Mouse (Mus musculus): Measurements from ENCODE around the gene Mapre1. TPM values are rescaled to one million over a fixed set of nuclear protein-coding genes. Genes with fewer than 3 reads are reported as not detected.
A peak's percentile ranks its signal among the peaks of the same experiment; 100 is the strongest.

The Mapre1 gene
- total and polyA plus RNA-seq, 2 experiments from 2014 or later = 75.0 to 354 TPM

- TF ChIP-seq CTCF (IDR thresholded peaks at IDR 0.05; ENCODE audit: low read depth) = no peak
- H3K36me3 ChIP-seq (ENCODE audit: insufficient read depth, low read length) = no peaks in the 10 kb centered on the region
- no peaks in the 10 kb centered on the region for H3K9me3 ChIP-seq (ENCODE audit: low read length)
- WGBS = 77% methylated on average over 4 of the region's 4 CpGs
- no peak overlapping the region for H3K27ac ChIP-seq
- ATAC-seq (no peak), DNase-seq (ENCODE audit: low spot score) (no peak)
- no peaks in the 10 kb centered on the region for H3K27me3 ChIP-seq (ENCODE audit: insufficient read depth, low read length)
- H3K4me3 ChIP-seq (ENCODE audit: low read length) = no peak overlapping the region
- no peaks in the 10 kb centered on the region for H3K4me1 ChIP-seq (ENCODE audit: insufficient read depth, low read length)
- no peak overlapping the region for H3K4me2 ChIP-seq (ENCODE audit: low read depth, low read length)
- H3K9ac ChIP-seq (replicated peaks; ENCODE audit: low read length) = no peak overlapping the region
These were observed 7.0 kb upstream of the Mapre1 start for GRCm38 (mm10) chr2:153734033-153734432.

GRCm38 (mm10) chr2:153741437-153742065 lies 477 bp downstream of the Mapre1 start:
- Histone ChIP-seq H3K36me3 (ENCODE audit: insufficient read depth, low read length) (no peaks in the 10 kb centered on the region), H3K27ac (peak overlapping the region; percentile 97), H3K4me2 (ENCODE audit: low read depth, low read length) (peak overlapping the region; percentile 80), H3K4me3 (ENCODE audit: low read length) (peak overlapping the region; percentile 87), H3K4me1 (ENCODE audit: insufficient read depth, low read length) (peaks cover 20% of the 10 kb centered on the region), H3K27me3 (ENCODE audit: insufficient read depth, low read length) (no peaks in the 10 kb centered on the region), H3K9ac (replicated peaks; ENCODE audit: low read length) (peak overlapping the region; percentile 92), H3K9me3 (ENCODE audit: low read length) (no peaks in the 10 kb centered on the region)
- WGBS = under 1% methylated on average over 42 of the region's 56 CpGs
- ATAC-seq (peak; percentile 83), DNase-seq (ENCODE audit: low spot score) (peak; percentile 85)
- no peak for TF ChIP-seq CTCF (IDR thresholded peaks at IDR 0.05; ENCODE audit: low read depth)

- no peaks in the 10 kb centered on the region for H3K27me3 ChIP-seq (ENCODE audit: insufficient read depth, low read length)
- H3K36me3 ChIP-seq (ENCODE audit: insufficient read depth, low read length) = no peaks in the 10 kb centered on the region
- H3K9me3 ChIP-seq (ENCODE audit: low read length) = no peaks in the 10 kb centered on the region
- no peak for DNase-seq (ENCODE audit: low spot score)
- H3K4me3 ChIP-seq (ENCODE audit: low read length) = no peak overlapping the region
- H3K27ac ChIP-seq = no peak overlapping the region
- H3K4me1 ChIP-seq (ENCODE audit: insufficient read depth, low read length) = peaks cover 5% of the 10 kb centered on the region
- ATAC-seq = no peak
- no peak for TF ChIP-seq CTCF (IDR thresholded peaks at IDR 0.05; ENCODE audit: low read depth)
- H3K9ac ChIP-seq (replicated peaks; ENCODE audit: low read length) = no peak overlapping the region
- H3K4me2 ChIP-seq (ENCODE audit: low read depth, low read length) = no peak overlapping the region
These were observed 6.9 kb downstream of the Mapre1 start for GRCm38 (mm10) chr2:153747994-153748393.

- no peaks in the 10 kb centered on the region for H3K27me3 ChIP-seq (ENCODE audit: insufficient read depth, low read length)
- H3K9ac ChIP-seq (replicated peaks; ENCODE audit: low read length) = no peak overlapping the region
- DNase-seq (ENCODE audit: low spot score) = no peak
- no peak for TF ChIP-seq CTCF (IDR thresholded peaks at IDR 0.05; ENCODE audit: low read depth)
- WGBS = 66% methylated on average over 2 of the region's 2 CpGs
- no peak overlapping the region for H3K27ac ChIP-seq
- no peaks in the 10 kb centered on the region for H3K4me1 ChIP-seq (ENCODE audit: insufficient read depth, low read length)
- no peaks in the 10 kb centered on the region for H3K9me3 ChIP-seq (ENCODE audit: low read length)
- no peak overlapping the region for H3K4me2 ChIP-seq (ENCODE audit: low read depth, low read length)
- no peaks in the 10 kb centered on the region for H3K36me3 ChIP-seq (ENCODE audit: insufficient read depth, low read length)
- ATAC-seq = no peak
- H3K4me3 ChIP-seq (ENCODE audit: low read length) = no peak overlapping the region
These were observed 9.3 kb downstream of the Mapre1 start for GRCm38 (mm10) chr2:153750363-153750762.

GRCm38 (mm10) chr2:153762121-153762520 lies 21.0 kb downstream of the Mapre1 start:
- no peak for TF ChIP-seq CTCF (IDR thresholded peaks at IDR 0.05; ENCODE audit: low read depth)
- Histone ChIP-seq H3K27me3 (ENCODE audit: insufficient read depth, low read length) (no peaks in the 10 kb centered on the region), H3K4me3 (ENCODE audit: low read length) (no peak overlapping the region), H3K36me3 (ENCODE audit: insufficient read depth, low read length) (peaks cover 60% of the 10 kb centered on the region), H3K9ac (replicated peaks; ENCODE audit: low read length) (no peak overlapping the region), H3K4me1 (ENCODE audit: insufficient read depth, low read length) (no peaks in the 10 kb centered on the region), H3K9me3 (ENCODE audit: low read length) (no peaks in the 10 kb centered on the region), H3K27ac (no peak overlapping the region), H3K4me2 (ENCODE audit: low read depth, low read length) (no peak overlapping the region)
- ATAC-seq (no peak), DNase-seq (ENCODE audit: low spot score) (no peak)
- 94% methylated on average over 5 of the region's 5 CpGs for WGBS

- Histone ChIP-seq H3K36me3 (ENCODE audit: insufficient read depth, low read length) (peaks cover 38% of the 10 kb centered on the region), H3K27me3 (ENCODE audit: insufficient read depth, low read length) (no peaks in the 10 kb centered on the region), H3K4me2 (ENCODE audit: low read depth, low read length) (no peak overlapping the region), H3K9ac (replicated peaks; ENCODE audit: low read length) (no peak overlapping the region), H3K9me3 (ENCODE audit: low read length) (no peaks in the 10 kb centered on the region), H3K4me3 (ENCODE audit: low read length) (no peak overlapping the region), H3K4me1 (ENCODE audit: insufficient read depth, low read length) (no peaks in the 10 kb centered on the region), H3K27ac (no peak overlapping the region)
- WGBS = 54% methylated on average over 6 of the region's 6 CpGs
- ATAC-seq (no peak), DNase-seq (ENCODE audit: low spot score) (no peak)
- TF ChIP-seq CTCF (IDR thresholded peaks at IDR 0.05; ENCODE audit: low read depth) = no peak
These were observed 26.4 kb downstream of the Mapre1 start for GRCm38 (mm10) chr2:153767484-153767883.

- H3K27me3 ChIP-seq (ENCODE audit: insufficient read depth, low read length) = no peaks in the 10 kb centered on the region
- no peak overlapping the region for H3K27ac ChIP-seq
- WGBS = 77% methylated on average over 2 of the region's 2 CpGs
- no peaks in the 10 kb centered on the region for H3K9me3 ChIP-seq (ENCODE audit: low read length)
- H3K36me3 ChIP-seq (ENCODE audit: insufficient read depth, low read length) = peaks cover 28% of the 10 kb centered on the region
- H3K4me2 ChIP-seq (ENCODE audit: low read depth, low read length) = no peak overlapping the region
- no peak overlapping the region for H3K4me3 ChIP-seq (ENCODE audit: low read length)
- no peak overlapping the region for H3K9ac ChIP-seq (replicated peaks; ENCODE audit: low read length)
- H3K4me1 ChIP-seq (ENCODE audit: insufficient read depth, low read length) = no peaks in the 10 kb centered on the region
- TF ChIP-seq CTCF (IDR thresholded peaks at IDR 0.05; ENCODE audit: low read depth) = no peak
- ATAC-seq (no peak), DNase-seq (ENCODE audit: low spot score) (no peak)
These were observed 27.8 kb downstream of the Mapre1 start for GRCm38 (mm10) chr2:153768881-153769280.
